Mouse (Mus musculus): ENCODE data around the gene Dgka. TPM values are rescaled to one million over a fixed set of nuclear protein-coding genes. Genes with fewer than 3 reads are reported as not detected.
A peak's percentile ranks its signal among the peaks of the same experiment; 100 is the strongest.

The Dgka gene
- 14.3 and 36.2 TPM in 2 replicates for total RNA-seq (2021)
- long read RNA-seq, experiment 1, transcript Dgka-201 (24 exons, 2,834 nt), result major isoform, 9 of 19 reads
- long read RNA-seq, experiment 1, partial matches to known transcripts, result 3 of 19 reads
- long read RNA-seq, experiment 1, other reads (novel, unspliced or antisense), result 7 of 19 reads
- long read RNA-seq, experiment 2, partial matches to known transcripts, result 3 of 10 reads
- long read RNA-seq, experiment 2, other reads (novel, unspliced or antisense), result 3 of 10 reads

- peak; percentile 31 for DNase-seq
Observed at GRCm38 (mm10) chr10:128744680-128745601, at the start of gene Dgka. TSS of gene Dgka (minus strand) at chr10:128744855.

- no peak for DNase-seq
Observed at GRCm38 (mm10) chr10:128794391-128794790, 49.7 kb upstream of the Dgka start.

GRCm38 (mm10) chr10:128793258-128793657 is 48.6 kb upstream of the Dgka start:
- DNase-seq, result no peak

GRCm38 (mm10) chr10:128792041-128792440 is 47.4 kb upstream of the Dgka start:
- no peak for DNase-seq

GRCm38 (mm10) chr10:128790398-128791124 is 45.9 kb upstream of the Dgka start, which contains the start of gene Mmp19:
TSS of gene Mmp19 (plus strand) at chr10:128790910.
- DNase-seq, result peak; percentile 74

GRCm38 (mm10) chr10:128780200-128780599 is 35.5 kb upstream of the Dgka start:
- no peak for DNase-seq

- peak; percentile 87 for DNase-seq
Observed at GRCm38 (mm10) chr10:128779011-128779795, 34.5 kb upstream of the Dgka start.

- no peak for DNase-seq
Observed at GRCm38 (mm10) chr10:128778441-128778840, 33.8 kb upstream of the Dgka start.

- DNase-seq, result no peak
Observed at GRCm38 (mm10) chr10:128773685-128774084, 29.0 kb upstream of the Dgka start.

- DNase-seq, result no peak
Observed at GRCm38 (mm10) chr10:128772895-128773294, 28.2 kb upstream of the Dgka start.

GRCm38 (mm10) chr10:128748252-128748864 is 3.7 kb upstream of the Dgka start:
- peak; percentile 88 for DNase-seq

GRCm38 (mm10) chr10:128747646-128748251 is 3.1 kb upstream of the Dgka start, which contains the start of gene Pym1:
TSS of gene Pym1 (plus strand) at chr10:128747889.
- DNase-seq, result peak; percentile 91

GRCm38 (mm10) chr10:128746972-128747645 is 2.5 kb upstream of the Dgka start:
- DNase-seq, result no peak

- DNase-seq, result peak; percentile 38
Observed at GRCm38 (mm10) chr10:128745946-128746613, 1.4 kb upstream of the Dgka start.

GRCm38 (mm10) chr10:128744211-128744610 is 444 bp downstream of the Dgka start:
- DNase-seq, result no peak

GRCm38 (mm10) chr10:128743791-128744191 is 864 bp downstream of the Dgka start:
- DNase-seq, result peak; percentile 76

GRCm38 (mm10) chr10:128743235-128743634 is 1.4 kb downstream of the Dgka start:
- DNase-seq, result no peak

GRCm38 (mm10) chr10:128742616-128743015 is 2.0 kb downstream of the Dgka start:
- DNase-seq, result no peak

GRCm38 (mm10) chr10:128740296-128740695 is 4.4 kb downstream of the Dgka start:
- DNase-seq, result no peak

- peak; percentile 74 for DNase-seq
Observed at GRCm38 (mm10) chr10:128737435-128737834, 7.2 kb downstream of the Dgka start.
